Mouse (Mus musculus): ENCODE measurements around the gene Ifna11. TPM values are rescaled to one million over a fixed set of nuclear protein-coding genes. Genes with fewer than 3 reads are reported as not detected.

Gene Ifna11
- not detected in 2 replicates for polyA plus RNA-seq (2012; rRNA removed; ENCODE audit: low replicate concordance)

DNA sequence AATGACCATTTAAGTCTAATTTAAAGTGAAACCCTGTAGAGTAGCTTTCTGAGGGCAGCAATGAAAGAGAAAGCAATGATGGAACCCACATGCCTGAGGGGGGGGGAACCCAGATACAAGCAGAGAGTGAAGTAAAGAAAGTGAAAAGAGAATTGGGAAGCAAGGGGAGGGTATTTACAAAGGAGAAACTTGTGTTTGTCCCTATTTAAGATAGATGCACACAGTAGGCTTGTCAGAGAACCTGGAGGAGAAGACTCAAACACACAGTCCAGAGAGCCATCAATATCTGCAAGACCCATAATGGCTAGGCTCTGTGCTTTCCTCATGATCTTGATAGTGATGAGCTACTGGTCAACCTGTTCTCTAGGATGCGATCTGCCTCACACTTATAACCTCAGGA is at the start of gene Ifna11:
TSS of gene Ifna11 (plus strand) at position 301 of the 400 bp plus-strand sequence.

DNA sequence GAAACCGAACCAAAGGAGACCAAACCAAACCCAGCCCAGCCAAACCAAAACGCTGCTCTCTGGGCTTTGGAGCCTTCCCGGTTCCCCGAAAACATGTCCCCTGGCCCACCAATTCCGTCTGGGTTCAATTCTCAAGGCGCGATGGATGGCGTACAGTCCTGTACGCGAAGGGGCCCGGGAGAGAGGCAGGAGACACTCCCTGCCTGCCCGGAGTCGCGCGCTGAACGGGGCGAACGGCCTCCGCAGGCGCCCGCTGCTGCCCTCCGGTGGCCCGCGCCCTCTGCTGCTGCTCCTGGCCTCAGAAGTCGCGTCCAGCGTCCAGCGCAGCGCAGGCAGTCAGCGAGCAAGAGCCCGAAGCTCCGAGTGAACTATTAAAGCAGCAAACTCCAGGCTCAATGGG is 46.2 kb upstream of the Ifna11 start, which contains the start of gene Gm13290:
TSS of gene Gm13290 (plus strand) at position 301 of the 400 bp plus-strand sequence.

DNA sequence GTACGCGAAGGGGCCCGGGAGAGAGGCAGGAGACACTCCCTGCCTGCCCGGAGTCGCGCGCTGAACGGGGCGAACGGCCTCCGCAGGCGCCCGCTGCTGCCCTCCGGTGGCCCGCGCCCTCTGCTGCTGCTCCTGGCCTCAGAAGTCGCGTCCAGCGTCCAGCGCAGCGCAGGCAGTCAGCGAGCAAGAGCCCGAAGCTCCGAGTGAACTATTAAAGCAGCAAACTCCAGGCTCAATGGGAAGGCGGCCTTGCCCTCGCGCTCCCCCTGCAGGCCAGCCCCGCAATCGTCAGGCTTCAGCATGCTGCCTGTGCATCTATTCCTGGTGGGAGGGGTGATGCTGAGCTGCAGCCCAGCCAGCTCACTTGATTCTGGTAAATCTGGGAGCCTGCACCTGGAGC is 43.1 kb upstream of the Ifna11 start, which contains the start of gene Gm13289:
TSS of gene Gm13289 (plus strand) at position 301 of the 400 bp plus-strand sequence.

DNA sequence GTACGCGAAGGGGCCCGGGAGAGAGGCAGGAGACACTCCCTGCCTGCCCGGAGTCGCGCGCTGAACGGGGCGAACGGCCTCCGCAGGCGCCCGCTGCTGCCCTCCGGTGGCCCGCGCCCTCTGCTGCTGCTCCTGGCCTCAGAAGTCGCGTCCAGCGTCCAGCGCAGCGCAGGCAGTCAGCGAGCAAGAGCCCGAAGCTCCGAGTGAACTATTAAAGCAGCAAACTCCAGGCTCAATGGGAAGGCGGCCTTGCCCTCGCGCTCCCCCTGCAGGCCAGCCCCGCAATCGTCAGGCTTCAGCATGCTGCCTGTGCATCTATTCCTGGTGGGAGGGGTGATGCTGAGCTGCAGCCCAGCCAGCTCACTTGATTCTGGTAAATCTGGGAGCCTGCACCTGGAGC is 40.2 kb upstream of the Ifna11 start, which contains the start of gene Gm13272:
TSS of gene Gm13272 (plus strand) at position 301 of the 400 bp plus-strand sequence.

DNA sequence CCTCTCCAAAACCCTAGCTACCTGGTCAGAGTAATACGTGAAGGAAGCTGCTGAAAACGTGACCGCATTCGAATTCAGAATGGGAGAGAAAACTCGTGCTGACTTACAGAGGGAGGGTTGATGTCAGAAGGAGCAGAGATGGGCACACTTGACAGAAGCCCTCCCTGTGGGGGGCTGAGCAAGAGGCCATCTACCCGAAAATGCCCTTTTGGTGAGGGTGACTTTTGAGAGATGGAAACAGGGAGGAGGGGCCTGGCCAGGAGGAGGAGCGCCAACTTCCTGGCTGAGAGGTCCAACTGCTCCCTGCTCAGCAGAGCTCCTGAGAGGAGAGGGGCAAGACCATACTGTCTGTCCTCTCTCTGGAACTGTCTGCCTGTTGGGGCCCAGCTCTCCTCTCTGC is 37.9 kb upstream of the Ifna11 start, which contains the start of gene Ifnz:
TSS of gene Ifnz (plus strand) at position 301 of the 400 bp plus-strand sequence.

DNA sequence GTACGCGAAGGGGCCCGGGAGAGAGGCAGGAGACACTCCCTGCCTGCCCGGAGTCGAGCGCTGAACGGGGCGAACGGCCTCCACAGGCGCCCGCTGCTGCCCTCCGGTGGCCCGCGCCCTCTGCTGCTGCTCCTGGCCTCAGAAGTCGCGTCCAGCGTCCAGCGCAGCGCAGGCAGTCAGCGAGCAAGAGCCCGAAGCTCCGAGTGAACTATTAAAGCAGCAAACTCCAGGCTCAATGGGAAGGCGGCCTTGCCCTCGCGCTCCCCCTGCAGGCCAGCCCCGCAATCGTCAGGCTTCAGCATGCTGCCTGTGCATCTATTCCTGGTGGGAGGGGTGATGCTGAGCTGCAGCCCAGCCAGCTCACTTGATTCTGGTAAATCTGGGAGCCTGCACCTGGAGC is 34.4 kb upstream of the Ifna11 start, which contains the start of gene Gm13276:
TSS of gene Gm13276 (plus strand) at position 301 of the 400 bp plus-strand sequence.

DNA sequence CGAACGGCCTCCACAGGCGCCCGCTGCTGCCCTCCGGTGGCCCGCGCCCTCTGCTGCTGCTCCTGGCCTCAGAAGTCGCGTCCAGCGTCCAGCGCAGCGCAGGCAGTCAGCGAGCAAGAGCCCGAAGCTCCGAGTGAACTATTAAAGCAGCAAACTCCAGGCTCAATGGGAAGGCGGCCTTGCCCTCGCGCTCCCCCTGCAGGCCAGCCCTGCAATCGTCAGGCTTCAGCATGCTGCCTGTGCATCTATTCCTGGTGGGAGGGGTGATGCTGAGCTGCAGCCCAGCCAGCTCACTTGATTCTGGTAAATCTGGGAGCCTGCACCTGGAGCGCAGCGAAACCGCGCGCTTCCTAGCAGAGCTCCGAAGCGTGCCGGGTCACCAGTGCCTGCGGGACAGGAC is 31.4 kb upstream of the Ifna11 start, which contains the start of gene Gm13277:
TSS of gene Gm13277 (plus strand) at position 231 of the 400 bp plus-strand sequence.

DNA sequence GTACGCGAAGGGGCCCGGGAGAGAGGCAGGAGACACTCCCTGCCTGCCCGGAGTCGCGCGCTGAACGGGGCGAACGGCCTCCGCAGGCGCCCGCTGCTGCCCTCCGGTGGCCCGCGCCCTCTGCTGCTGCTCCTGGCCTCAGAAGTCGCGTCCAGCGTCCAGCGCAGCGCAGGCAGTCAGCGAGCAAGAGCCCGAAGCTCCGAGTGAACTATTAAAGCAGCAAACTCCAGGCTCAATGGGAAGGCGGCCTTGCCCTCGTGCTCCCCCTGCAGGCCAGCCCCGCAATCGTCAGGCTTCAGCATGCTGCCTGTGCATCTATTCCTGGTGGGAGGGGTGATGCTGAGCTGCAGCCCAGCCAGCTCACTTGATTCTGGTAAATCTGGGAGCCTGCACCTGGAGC is 28.5 kb upstream of the Ifna11 start, which contains the start of gene Gm13278:
TSS of gene Gm13278 (plus strand) at position 301 of the 400 bp plus-strand sequence.

DNA sequence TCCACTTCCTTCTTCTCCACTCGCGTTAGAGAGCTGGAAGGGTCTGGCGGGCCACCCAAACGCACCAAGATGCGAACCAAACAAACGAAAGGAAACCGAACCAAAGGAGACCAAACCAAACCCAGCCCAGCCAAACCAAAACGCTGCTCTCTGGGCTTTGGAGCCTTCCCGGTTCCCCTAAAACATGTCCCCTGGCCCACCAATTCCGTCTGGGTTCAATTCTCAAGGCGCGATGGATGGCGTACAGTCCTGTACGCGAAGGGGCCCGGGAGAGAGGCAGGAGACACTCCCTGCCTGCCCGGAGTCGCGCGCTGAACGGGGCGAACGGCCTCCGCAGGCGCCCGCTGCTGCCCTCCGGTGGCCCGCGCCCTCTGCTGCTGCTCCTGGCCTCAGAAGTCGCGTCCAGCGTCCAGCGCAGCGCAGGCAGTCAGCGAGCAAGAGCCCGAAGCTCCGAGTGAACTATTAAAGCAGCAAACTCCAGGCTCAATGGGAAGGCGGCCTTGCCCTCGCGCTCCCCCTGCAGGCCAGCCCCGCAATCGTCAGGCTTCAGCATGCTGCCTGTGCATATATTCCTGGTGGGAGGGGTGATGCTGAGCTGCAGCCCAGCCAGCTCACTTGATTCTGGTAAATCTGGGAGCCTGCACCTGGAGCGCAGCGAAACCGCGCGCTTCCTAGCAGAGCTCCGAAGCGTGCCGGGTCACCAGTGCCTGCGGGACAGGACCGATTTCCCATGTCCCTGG is 25.7 kb upstream of the Ifna11 start, which contains the start of gene Gm13275:
TSS of gene Gm13275 (plus strand) at position 552 of the 740 bp plus-strand sequence.

DNA sequence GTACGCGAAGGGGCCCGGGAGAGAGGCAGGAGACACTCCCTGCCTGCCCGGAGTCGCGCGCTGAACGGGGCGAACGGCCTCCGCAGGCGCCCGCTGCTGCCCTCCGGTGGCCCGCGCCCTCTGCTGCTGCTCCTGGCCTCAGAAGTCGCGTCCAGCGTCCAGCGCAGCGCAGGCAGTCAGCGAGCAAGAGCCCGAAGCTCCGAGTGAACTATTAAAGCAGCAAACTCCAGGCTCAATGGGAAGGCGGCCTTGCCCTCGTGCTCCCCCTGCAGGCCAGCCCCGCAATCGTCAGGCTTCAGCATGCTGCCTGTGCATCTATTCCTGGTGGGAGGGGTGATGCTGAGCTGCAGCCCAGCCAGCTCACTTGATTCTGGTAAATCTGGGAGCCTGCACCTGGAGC is 22.7 kb upstream of the Ifna11 start, which contains the start of gene Gm13279:
TSS of gene Gm13279 (plus strand) at position 301 of the 400 bp plus-strand sequence.

DNA sequence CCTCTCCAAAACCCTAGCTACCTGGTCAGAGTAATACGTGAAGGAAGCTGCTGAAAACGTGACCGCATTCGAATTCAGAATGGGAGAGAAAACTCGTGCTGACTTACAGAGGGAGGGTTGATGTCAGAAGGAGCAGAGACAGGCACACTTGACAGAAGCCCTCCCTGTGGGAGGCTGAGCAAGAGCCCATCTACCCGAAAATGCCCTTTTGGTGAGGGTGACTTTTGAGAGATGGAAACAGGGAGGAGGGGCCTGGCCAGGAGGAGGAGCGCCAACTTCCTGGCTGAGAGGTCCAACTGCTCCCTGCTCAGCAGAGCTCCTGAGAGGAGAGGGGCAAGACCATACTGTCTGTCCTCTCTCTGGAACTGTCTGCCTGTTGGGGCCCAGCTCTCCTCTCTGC is 20.4 kb upstream of the Ifna11 start, which contains the start of gene Gm13285:
TSS of gene Gm13285 (plus strand) at position 301 of the 400 bp plus-strand sequence.

DNA sequence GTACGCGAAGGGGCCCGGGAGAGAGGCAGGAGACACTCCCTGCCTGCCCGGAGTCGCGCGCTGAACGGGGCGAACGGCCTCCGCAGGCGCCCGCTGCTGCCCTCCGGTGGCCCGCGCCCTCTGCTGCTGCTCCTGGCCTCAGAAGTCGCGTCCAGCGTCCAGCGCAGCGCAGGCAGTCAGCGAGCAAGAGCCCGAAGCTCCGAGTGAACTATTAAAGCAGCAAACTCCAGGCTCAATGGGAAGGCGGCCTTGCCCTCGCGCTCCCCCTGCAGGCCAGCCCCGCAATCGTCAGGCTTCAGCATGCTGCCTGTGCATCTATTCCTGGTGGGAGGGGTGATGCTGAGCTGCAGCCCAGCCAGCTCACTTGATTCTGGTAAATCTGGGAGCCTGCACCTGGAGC is 16.8 kb upstream of the Ifna11 start, which contains the start of gene Gm13287:
TSS of gene Gm13287 (plus strand) at position 301 of the 400 bp plus-strand sequence.

DNA sequence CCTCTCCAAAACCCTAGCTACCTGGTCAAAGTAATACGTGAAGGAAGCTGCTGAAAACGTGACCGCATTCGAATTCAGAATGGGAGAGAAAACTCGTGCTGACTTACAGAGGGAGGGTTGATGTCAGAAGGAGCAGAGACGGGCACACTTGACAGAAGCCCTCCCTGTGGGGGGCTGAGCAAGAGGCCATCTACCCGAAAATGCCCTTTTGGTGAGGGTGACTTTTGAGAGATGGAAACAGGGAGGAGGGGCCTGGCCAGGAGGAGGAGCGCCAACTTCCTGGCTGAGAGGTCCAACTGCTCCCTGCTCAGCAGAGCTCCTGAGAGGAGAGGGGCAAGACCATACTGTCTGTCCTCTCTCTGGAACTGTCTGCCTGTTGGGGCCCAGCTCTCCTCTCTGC is 14.5 kb upstream of the Ifna11 start, which contains the start of gene Gm13288:
TSS of gene Gm13288 (plus strand) at position 301 of the 400 bp plus-strand sequence.

DNA sequence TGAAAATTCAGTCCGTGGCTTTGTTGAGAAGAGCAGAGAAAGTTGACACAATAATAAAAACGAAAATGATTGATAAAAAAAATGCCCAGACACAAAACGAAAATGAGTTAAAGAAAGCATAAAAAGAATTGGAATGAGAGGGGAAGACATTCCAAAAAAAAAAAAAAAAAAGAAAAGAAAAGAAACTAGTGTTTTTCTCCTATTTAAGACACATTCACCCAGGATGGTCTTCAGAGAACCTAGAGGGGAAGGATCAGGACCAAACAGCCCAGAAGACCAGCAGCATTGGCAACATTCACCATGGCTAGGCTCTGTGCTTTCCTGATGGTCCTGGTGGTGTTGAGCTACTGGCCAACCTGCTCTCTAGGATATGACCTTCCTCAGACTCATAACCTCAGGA is 3.8 kb upstream of the Ifna11 start, which contains the start of gene Ifna7:
TSS of gene Ifna7 (plus strand) at position 301 of the 400 bp plus-strand sequence.

DNA sequence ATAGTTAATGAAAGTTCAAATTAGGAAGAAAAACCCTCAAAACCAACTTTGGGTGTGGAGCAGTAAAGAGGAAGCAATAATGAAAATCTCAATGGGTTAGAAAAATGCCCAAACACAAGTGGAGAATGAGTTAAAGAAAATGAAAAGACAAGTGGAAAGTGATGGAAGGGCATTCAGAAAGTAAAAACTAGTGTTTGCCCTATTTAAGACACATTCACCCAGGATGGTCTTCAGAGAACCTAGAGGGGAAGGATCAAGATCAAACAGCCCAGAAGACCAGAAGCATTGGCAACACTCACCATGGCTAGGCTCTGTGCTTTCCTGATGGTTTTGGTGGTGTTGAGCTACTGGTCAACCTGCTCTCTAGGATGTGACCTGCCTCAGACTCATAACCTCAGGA is 7.4 kb downstream of the Ifna11 start, which contains the start of gene Ifna6:
TSS of gene Ifna6 (plus strand) at position 301 of the 400 bp plus-strand sequence.

DNA sequence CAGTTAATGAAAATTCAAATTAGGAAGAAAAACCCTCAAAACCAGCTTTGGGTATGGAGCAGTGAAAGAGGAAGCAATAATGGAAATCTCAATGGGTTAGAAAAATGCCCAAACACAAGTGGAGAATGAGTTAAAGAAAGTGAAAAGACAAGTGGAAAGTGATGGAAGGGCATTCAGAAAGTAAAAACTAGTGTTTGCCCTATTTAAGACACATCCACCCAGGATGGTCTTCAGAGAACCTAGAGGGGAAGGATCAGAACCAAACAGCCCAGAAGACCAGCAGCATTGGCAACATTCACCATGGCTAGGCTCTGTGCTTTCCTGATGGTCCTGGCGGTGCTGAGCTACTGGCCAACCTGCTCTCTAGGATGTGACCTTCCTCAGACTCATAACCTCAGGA is 15.5 kb downstream of the Ifna11 start, which contains the start of gene Ifna5:
TSS of gene Ifna5 (plus strand) at position 301 of the 400 bp plus-strand sequence.

DNA sequence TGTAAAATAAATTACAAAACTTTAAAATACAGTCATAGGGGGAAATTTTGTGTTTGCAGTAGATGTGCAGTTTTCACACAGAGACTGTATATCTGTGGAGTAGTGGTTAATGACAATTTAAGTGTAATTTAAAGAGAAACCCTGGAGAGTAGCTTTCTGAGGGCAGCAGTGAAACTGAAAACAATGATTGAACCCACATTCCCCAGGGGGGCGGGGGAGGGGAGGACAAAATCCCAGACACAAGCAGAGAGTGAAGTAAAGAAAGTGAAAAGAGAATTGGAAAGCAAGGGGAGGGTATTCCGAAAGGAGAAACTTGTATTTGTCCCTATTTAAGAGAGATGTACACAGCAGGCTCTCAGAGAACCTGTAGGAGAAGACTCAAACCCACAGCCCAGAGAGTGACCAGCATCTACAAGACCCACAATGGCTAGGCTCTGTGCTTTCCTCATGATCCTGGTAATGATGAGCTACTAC is 21.7 kb downstream of the Ifna11 start, which contains the start of gene Ifna4:
TSS of gene Ifna4 (plus strand) at position 424 of the 474 bp plus-strand sequence.

DNA sequence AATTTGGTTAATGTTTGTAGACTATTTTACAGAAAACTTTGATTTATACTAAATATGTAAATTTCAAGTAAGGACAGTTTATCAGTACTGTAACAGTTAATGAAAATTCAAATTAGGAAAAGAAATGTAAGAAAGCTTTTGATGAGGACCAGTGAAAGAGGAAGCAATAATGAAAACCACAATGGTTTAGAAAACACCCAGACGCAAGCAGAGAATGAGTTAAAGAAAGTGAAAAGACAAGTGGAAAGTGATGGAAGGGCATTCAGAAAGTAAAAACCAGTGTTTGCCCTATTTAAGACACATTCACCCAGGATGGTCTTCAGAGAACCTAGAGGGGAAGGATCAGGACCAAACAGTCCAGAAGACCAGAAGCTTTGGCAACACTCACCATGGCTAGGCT is 29.9 kb downstream of the Ifna11 start, which contains the start of gene Ifna1:
TSS of gene Ifna1 (plus strand) at position 390 of the 400 bp plus-strand sequence.

Other genes with a start within 250 kb of the Ifna11 start
- not detected in 2 replicates for gene Ifna14, start 248.2 kb upstream of the Ifna11 start, polyA plus RNA-seq (2012; rRNA removed; ENCODE audit: low replicate concordance)
- not detected in 2 replicates for gene Ifna9, start 227.6 kb upstream of the Ifna11 start, polyA plus RNA-seq (2012; rRNA removed; ENCODE audit: low replicate concordance)
- not detected in 2 replicates for gene Ifna12, start 216.6 kb upstream of the Ifna11 start, polyA plus RNA-seq (2012; rRNA removed; ENCODE audit: low replicate concordance)
- gene C87499, start 185.5 kb upstream of the Ifna11 start, polyA plus RNA-seq (2012; rRNA removed; ENCODE audit: low replicate concordance) = not detected in 2 replicates
- not detected in 2 replicates for gene Ifna13, start 175.5 kb upstream of the Ifna11 start, polyA plus RNA-seq (2012; rRNA removed; ENCODE audit: low replicate concordance)
- not detected in 2 replicates for gene Ifna16, start 143.0 kb upstream of the Ifna11 start, polyA plus RNA-seq (2012; rRNA removed; ENCODE audit: low replicate concordance)
- gene Ifna2, start 136.0 kb upstream of the Ifna11 start, polyA plus RNA-seq (2012; rRNA removed; ENCODE audit: low replicate concordance) = not detected in 2 replicates
- gene Ifnab, start 128.6 kb upstream of the Ifna11 start, polyA plus RNA-seq (2012; rRNA removed; ENCODE audit: low replicate concordance) = not detected in 2 replicates
- 0.11 and 0.27 TPM in 2 replicates for gene Gm26566, start 98.2 kb upstream of the Ifna11 start, polyA plus RNA-seq (2012; rRNA removed; ENCODE audit: low replicate concordance)
- gene Klhl9, start 97.5 kb upstream of the Ifna11 start, polyA plus RNA-seq (2012; rRNA removed; ENCODE audit: low replicate concordance) = 5.4 and 7.9 TPM in 2 replicates
- not detected in 2 replicates for gene Gm13271, start 65.1 kb upstream of the Ifna11 start, polyA plus RNA-seq (2012; rRNA removed; ENCODE audit: low replicate concordance)
- not detected in 2 replicates for gene Gm13283, start 59.8 kb upstream of the Ifna11 start, polyA plus RNA-seq (2012; rRNA removed; ENCODE audit: low replicate concordance)
- not detected in 2 replicates for gene Gm13290, start 46.1 kb upstream of the Ifna11 start, polyA plus RNA-seq (2012; rRNA removed; ENCODE audit: low replicate concordance)
- not detected in 2 replicates for gene Gm13289, start 43.0 kb upstream of the Ifna11 start, polyA plus RNA-seq (2012; rRNA removed; ENCODE audit: low replicate concordance)
- gene Gm13272, start 40.1 kb upstream of the Ifna11 start, polyA plus RNA-seq (2012; rRNA removed; ENCODE audit: low replicate concordance) = not detected in 2 replicates
- not detected in 2 replicates for gene Ifnz, start 37.8 kb upstream of the Ifna11 start, polyA plus RNA-seq (2012; rRNA removed; ENCODE audit: low replicate concordance)
- gene Gm13276, start 34.2 kb upstream of the Ifna11 start, polyA plus RNA-seq (2012; rRNA removed; ENCODE audit: low replicate concordance) = not detected in 2 replicates
- not detected in 2 replicates for gene Gm13277, start 31.3 kb upstream of the Ifna11 start, polyA plus RNA-seq (2012; rRNA removed; ENCODE audit: low replicate concordance)
- not detected in 2 replicates for gene Gm13278, start 28.4 kb upstream of the Ifna11 start, polyA plus RNA-seq (2012; rRNA removed; ENCODE audit: low replicate concordance)
- not detected in 2 replicates for gene Gm13275, start 25.5 kb upstream of the Ifna11 start, polyA plus RNA-seq (2012; rRNA removed; ENCODE audit: low replicate concordance)
- gene Gm13279, start 22.6 kb upstream of the Ifna11 start, polyA plus RNA-seq (2012; rRNA removed; ENCODE audit: low replicate concordance) = not detected in 2 replicates
- gene Gm13285, start 20.3 kb upstream of the Ifna11 start, polyA plus RNA-seq (2012; rRNA removed; ENCODE audit: low replicate concordance) = not detected in 2 replicates
- 0.49 TPM in 1 of 2 replicates, not detected in the other for gene Gm13287, start 16.7 kb upstream of the Ifna11 start, polyA plus RNA-seq (2012; rRNA removed; ENCODE audit: low replicate concordance)
- gene Gm13288, start 14.4 kb upstream of the Ifna11 start, polyA plus RNA-seq (2012; rRNA removed; ENCODE audit: low replicate concordance) = not detected in 2 replicates
- gene Ifna7, start 3.7 kb upstream of the Ifna11 start, polyA plus RNA-seq (2012; rRNA removed; ENCODE audit: low replicate concordance) = not detected in 2 replicates
- not detected in 2 replicates for gene Ifna6, start 7.5 kb downstream of the Ifna11 start, polyA plus RNA-seq (2012; rRNA removed; ENCODE audit: low replicate concordance)
- gene Ifna5, start 15.6 kb downstream of the Ifna11 start, polyA plus RNA-seq (2012; rRNA removed; ENCODE audit: low replicate concordance) = not detected in 2 replicates
- gene Ifna4, start 21.9 kb downstream of the Ifna11 start, polyA plus RNA-seq (2012; rRNA removed; ENCODE audit: low replicate concordance) = not detected in 2 replicates
- gene Ifna1, start 30.1 kb downstream of the Ifna11 start, polyA plus RNA-seq (2012; rRNA removed; ENCODE audit: low replicate concordance) = not detected in 2 replicates
- gene Ifne, start 60.2 kb downstream of the Ifna11 start, polyA plus RNA-seq (2012; rRNA removed; ENCODE audit: low replicate concordance) = 0.21 TPM in 1 of 2 replicates, not detected in the other